Mouse (Mus musculus) CH12.LX (cell line): ENCODE data around the gene Bco1. TPM values are rescaled to one million over a fixed set of nuclear protein-coding genes. Genes with fewer than 3 reads are reported as not detected.

Experiments
- DNase-seq: peaks from one replicate; pipeline ENCODE4 v3.0.0-alpha.2; 2013; ENCODE audit errors: extremely low read depth
- H3K27ac ChIP-seq: 2 replicates; pipeline ENCODE4 v1.5.1; 2012; ENCODE audit warnings: low read depth, mild to moderate bottlenecking, control low read depth, moderate library complexity; ENCODE audit not compliant: insufficient read depth
- H3K27me3 ChIP-seq: replicated peaks from 2 replicates; pipeline ENCODE3; 2012; ENCODE audit warnings: inconsistent platforms
- H3K36me3 ChIP-seq, 2 experiments: replicated peaks in 1 of 2; 2 replicates each; pipeline versions ENCODE3 to v1.6.1; 2012; ENCODE audit warnings: inconsistent platforms in 1 of 2, low read length in 1 of 2, mild to moderate bottlenecking in 1 of 2, mixed read lengths in 1 of 2, moderate library complexity in 1 of 2; ENCODE audit not compliant: control insufficient read depth in 1 of 2, insufficient read depth in 1 of 2
- H3K4me1 ChIP-seq, 2 experiments: 2 replicates each; pipeline ENCODE4 v1.6.1; 2012; ENCODE audit warnings: inconsistent platforms in 1 of 2, moderate library complexity in 1 of 2; ENCODE audit not compliant: insufficient read depth in 2 of 2, control insufficient read depth in 1 of 2
- H3K4me2 ChIP-seq: 2 replicates; pipeline ENCODE4 v1.6.1; 2012; ENCODE audit warnings: low read depth, mild to moderate bottlenecking, control low read depth; ENCODE audit not compliant: poor library complexity, insufficient read depth, severe bottlenecking
- H3K4me3 ChIP-seq, 3 experiments: fragments of 150-350 bp in 1 of 3; sonication (generic) in 1 of 3; replicated peaks in 1 of 3; 2 replicates each; pipeline versions ENCODE3 to v1.5.1; 2011 to 2012; ENCODE audit warnings: low read depth in 2 of 3, low read length in 2 of 3, mild to moderate bottlenecking in 2 of 3, moderate library complexity in 2 of 3, control low read depth in 1 of 3, improper control_type of control experiment in 1 of 3, inconsistent platforms in 1 of 3, mixed read lengths in 1 of 3; ENCODE audit not compliant: poor library complexity in 1 of 3
- H3K79me2 ChIP-seq: replicated peaks from 2 replicates; pipeline ENCODE4 v1.6.1; 2012; ENCODE audit warnings: mild to moderate bottlenecking, moderate library complexity; ENCODE audit not compliant: control insufficient read depth, poor library complexity, insufficient read depth, severe bottlenecking; ENCODE audit errors: extremely low read depth
- H3K9ac ChIP-seq: 2 replicates; pipeline ENCODE4 v1.6.1; 2012; ENCODE audit warnings: low read depth, mild to moderate bottlenecking, control low read depth, moderate library complexity; ENCODE audit not compliant: insufficient read depth
- H3K9me3 ChIP-seq: replicated peaks from 2 replicates; pipeline ENCODE3; 2012; ENCODE audit warnings: low read length, inconsistent platforms, mixed read lengths
- BHLHE40 ChIP-seq: IDR thresholded peaks from 2 replicates; pipeline ENCODE4 v1.6.1; 2011; ENCODE audit warnings: mild to moderate bottlenecking, low read depth, low read length, improper control_type of control experiment
- CHD2 ChIP-seq: IDR thresholded peaks from 2 replicates; pipeline ENCODE4 v1.6.1; 2011; ENCODE audit warnings: low read length, improper control_type of control experiment
- CTCF ChIP-seq, 2 experiments: IDR thresholded peaks in 1 of 2; conservative IDR thresholded peaks in 1 of 2; 2 replicates each; pipeline ENCODE4 v1.5.1; 2011 to 2012; ENCODE audit warnings: low read depth in 2 of 2, low read length in 2 of 2, improper control_type of control experiment in 1 of 2, inconsistent platforms in 1 of 2, mild to moderate bottlenecking in 1 of 2, moderate library complexity in 1 of 2
- E2F4 ChIP-seq: IDR thresholded peaks from 2 replicates; pipeline ENCODE4 v1.6.1; 2011; ENCODE audit warnings: low read depth, low read length, improper control_type of control experiment; ENCODE audit not compliant: insufficient replicate concordance
- EP300 ChIP-seq: IDR thresholded peaks from 2 replicates; pipeline ENCODE4 v1.6.1; 2011; ENCODE audit warnings: low read length, improper control_type of control experiment
- GABPA ChIP-seq: IDR thresholded peaks from 2 replicates; pipeline ENCODE4 v1.6.1; 2012; ENCODE audit warnings: low read depth, low read length, improper control_type of control experiment, inconsistent platforms; ENCODE audit not compliant: insufficient replicate concordance
- HCFC1 ChIP-seq: IDR thresholded peaks from 2 replicates; pipeline ENCODE4 v1.6.1; 2012; ENCODE audit warnings: low read depth, mild to moderate bottlenecking, inconsistent platforms, low read length, improper control_type of control experiment
- IRF4 ChIP-seq: IDR thresholded peaks from 2 replicates; pipeline ENCODE4 v1.6.1; 2014; ENCODE audit warnings: low read depth, mild to moderate bottlenecking, inconsistent platforms, low read length, improper control_type of control experiment
- JUND ChIP-seq: conservative IDR thresholded peaks from 2 replicates; pipeline ENCODE4 v1.6.1; 2011; ENCODE audit warnings: low read depth, low read length, improper control_type of control experiment
- KAT2A ChIP-seq: IDR thresholded peaks from 2 replicates; pipeline ENCODE4 v1.6.1; 2012; ENCODE audit warnings: low read length, improper control_type of control experiment, inconsistent platforms; ENCODE audit not compliant: insufficient replicate concordance
- MAFK ChIP-seq: IDR thresholded peaks from 2 replicates; pipeline ENCODE4 v1.6.1; 2011; ENCODE audit warnings: low read length, improper control_type of control experiment; ENCODE audit not compliant: insufficient replicate concordance
- MXI1 ChIP-seq: IDR thresholded peaks from 2 replicates; pipeline ENCODE4 v1.6.1; 2011; ENCODE audit warnings: mild to moderate bottlenecking, low read depth, low read length, improper control_type of control experiment
- MYC ChIP-seq: IDR thresholded peaks from 2 replicates; pipeline ENCODE4 v1.6.1; 2011; ENCODE audit warnings: low read depth, mild to moderate bottlenecking, improper control_type of control experiment, low read length
- NELFE ChIP-seq: IDR thresholded peaks from 2 replicates; pipeline ENCODE4 v1.6.1; 2011; ENCODE audit warnings: low read depth, low read length, improper control_type of control experiment
- PAX5 ChIP-seq: IDR thresholded peaks from 2 replicates; pipeline ENCODE4 v1.6.1; 2012; ENCODE audit warnings: low read length, inconsistent platforms, mixed read lengths
- POLR2A ChIP-seq: IDR thresholded peaks from 2 replicates; pipeline ENCODE4 v1.6.1; 2011; ENCODE audit warnings: low read depth, mild to moderate bottlenecking, improper control_type of control experiment, low read length
- POLR2AphosphoS2 ChIP-seq: IDR thresholded peaks from 2 replicates; pipeline ENCODE4 v1.6.1; 2011; ENCODE audit warnings: low read depth, low read length, improper control_type of control experiment
- RAD21 ChIP-seq: IDR thresholded peaks from 2 replicates; pipeline ENCODE4 v1.6.1; 2011; ENCODE audit warnings: low read depth, mild to moderate bottlenecking, low read length, improper control_type of control experiment, moderate library complexity
- RCOR1 ChIP-seq: conservative IDR thresholded peaks from 2 replicates; pipeline ENCODE4 v1.6.1; 2012; ENCODE audit warnings: low read depth, mild to moderate bottlenecking, inconsistent platforms, low read length, improper control_type of control experiment
- SIN3A ChIP-seq: IDR thresholded peaks from 2 replicates; pipeline ENCODE4 v1.6.1; 2012; ENCODE audit warnings: low read length, improper control_type of control experiment, inconsistent platforms
- SMC3 ChIP-seq: IDR thresholded peaks from 2 replicates; pipeline ENCODE4 v1.6.1; 2011; ENCODE audit warnings: low read depth, low read length, improper control_type of control experiment
- TBP ChIP-seq: conservative IDR thresholded peaks from 2 replicates; pipeline ENCODE4 v1.6.1; 2011; ENCODE audit warnings: low read depth, low read length, improper control_type of control experiment
- TCF12 ChIP-seq: IDR thresholded peaks from 2 replicates; pipeline ENCODE4 v1.6.1; 2014; ENCODE audit warnings: low read depth, mild to moderate bottlenecking, inconsistent platforms, low read length, improper control_type of control experiment
- USF2 ChIP-seq: conservative IDR thresholded peaks from 2 replicates; pipeline ENCODE4 v1.6.1; 2011; ENCODE audit warnings: low read depth, low read length, improper control_type of control experiment
- ZMIZ1 ChIP-seq: IDR thresholded peaks from 2 replicates; pipeline ENCODE4 v1.6.1; 2012; ENCODE audit warnings: low read depth, mild to moderate bottlenecking, inconsistent platforms, low read length, improper control_type of control experiment
- ZNF384 ChIP-seq: IDR thresholded peaks from 2 replicates; pipeline ENCODE4 v1.6.1; 2012; ENCODE audit warnings: low read depth, low read length, improper control_type of control experiment, inconsistent platforms
- dilution Hi-C: fragments of 300-500 bp; cut with MboI; formaldehyde crosslinking; loops from 2 replicates; pipeline ENCODE4 v1.14.3; 2020; ENCODE audit warnings: low sequenced_read_pairs; ENCODE audit not compliant: extremely low pct_unique_long_range_greater_than_20kb, extremely low pct_ligation_motif_present
- in situ Hi-C: fragments of 300-500 bp; cut with MboI; formaldehyde crosslinking; loops from 3 replicates; pipeline ENCODE4 v1.14.3; 2019; ENCODE audit warnings: low sequenced_read_pairs, low pct_ligation_motif_present, low pct_unique_long_range_greater_than_20kb, mixed read lengths
- polyA plus RNA-seq: library from polyadenylated mRNA; unstranded; fragments of >175 nt; gene quantifications from 2 replicates; pipeline ENCODE4 v1.2.1, GENCODE M21; 2012; ENCODE audit warnings: low read depth; ENCODE audit not compliant: insufficient read length
- total RNA-seq, 2 experiments: library from RNA; depleted of rRNA; stranded (reverse); fragments of 300-350 nt in 1 of 2; fragments of >200 nt in 1 of 2; gene quantifications; 2 replicates each; pipeline ENCODE4 v1.2.3; 2012 to 2014

The Bco1 gene
- total and polyA plus RNA-seq, 3 experiments, result not detected

DNA sequence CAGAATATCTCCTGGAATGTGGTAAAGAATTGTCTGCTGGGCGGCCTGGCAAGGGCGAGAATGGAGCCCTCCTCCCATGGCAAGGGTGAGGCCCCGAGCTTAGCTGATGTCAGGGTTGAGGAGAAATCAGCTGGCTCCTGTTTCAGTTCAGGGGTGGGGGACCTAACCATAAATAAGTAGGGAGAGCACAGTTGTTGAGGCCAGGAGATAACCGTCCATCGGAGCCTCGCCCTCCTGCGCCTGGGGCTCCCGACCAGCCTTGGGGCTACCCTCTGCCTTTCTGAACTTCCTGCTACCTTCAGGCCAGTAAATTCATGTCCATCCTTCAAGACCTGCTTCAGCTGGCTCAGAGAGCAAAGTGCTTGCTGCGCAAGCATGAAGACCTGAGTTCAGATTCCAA is 72.7 kb downstream of the Bco1 start:
- H3K9ac ChIP-seq, result no peak overlapping the region
- no peaks in the 10 kb centered on the region for H3K27me3 ChIP-seq
- H3K4me1 ChIP-seq, result 0 out of 4 replicates have a peak, but pooled peaks cover 0 to 4% of the 10 kb centered on the region in 2 experiments
- in situ Hi-C loops (no loop called here), dilution Hi-C loops (no loop called here)
- H3K36me3 ChIP-seq, result peaks cover 0 to 45% of the 10 kb centered on the region in 2 experiments
- H3K9me3 ChIP-seq, result no peaks in the 10 kb centered on the region
- no peak for TF ChIP-seq JUND
- TF ChIP-seq TBP, result no peak
- TF ChIP-seq NELFE, result no peak
- TF ChIP-seq SMC3, result no peak
- TF ChIP-seq ZMIZ1, result no peak
- no peak for TF ChIP-seq PAX5
- no peak for TF ChIP-seq CTCF (conservative IDR thresholded peaks at IDR 0.05 in 1 of 2, IDR thresholded peaks at IDR 0.05 in 1 of 2; ENCODE audit: low read depth in 2 of 2, low read length in 2 of 2)
- TF ChIP-seq MAFK, result no peak
- TF ChIP-seq RAD21, result no peak
- TF ChIP-seq GABPA, result no peak
- no peak for TF ChIP-seq KAT2A
- no peak for TF ChIP-seq BHLHE40
- TF ChIP-seq POLR2AphosphoS2, result no peak
- no peak for TF ChIP-seq E2F4
- no peak for TF ChIP-seq TCF12
- no peak for TF ChIP-seq POLR2A
- no peak for TF ChIP-seq RCOR1
- no peak for DNase-seq
- H3K4me2 ChIP-seq, result no peak overlapping the region
- no peak overlapping the region for H3K27ac ChIP-seq
- 0 out of 2 replicates have a peak, but pooled peaks cover 4% of the 10 kb centered on the region for H3K79me2 ChIP-seq
- H3K4me3 ChIP-seq, result no peak overlapping the region

DNA sequence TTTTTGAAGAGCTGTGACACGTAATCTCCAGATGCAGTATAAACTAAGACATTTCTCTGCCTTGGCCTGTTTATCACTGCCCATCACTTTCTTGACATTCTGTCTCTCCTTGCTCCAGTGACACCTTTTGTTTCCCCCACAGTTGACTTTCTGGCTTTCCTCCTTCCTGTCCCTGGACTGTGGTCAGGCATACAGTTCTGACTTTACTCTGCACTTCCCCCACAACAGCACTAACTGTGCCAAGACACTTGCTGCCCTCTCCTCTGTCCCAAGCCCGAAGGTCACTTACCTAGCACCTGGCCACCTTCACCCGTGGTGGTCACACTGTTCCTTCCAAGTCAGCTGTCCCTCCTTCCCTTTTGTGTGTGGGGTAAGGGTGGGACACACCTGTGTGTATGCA is 76.2 kb downstream of the Bco1 start:
- 0 out of 4 replicates have a peak, but pooled peaks cover 0 to 4% of the 10 kb centered on the region in 2 experiments for H3K4me1 ChIP-seq
- H3K36me3 ChIP-seq, result peaks cover 0 to 66% of the 10 kb centered on the region in 2 experiments
- dilution Hi-C loops, result no loop called here

More for the DNA sequence above, 76.2 kb downstream of the Bco1 start:
- in situ Hi-C loops, result no loop called here
- no peaks in the 10 kb centered on the region for H3K79me2 ChIP-seq
- TF ChIP-seq BHLHE40 (no peak), SIN3A (no peak), CHD2 (no peak), TBP (no peak), MXI1 (no peak), EP300 (no peak), HCFC1 (no peak), MYC (no peak), NELFE (no peak), TCF12 (no peak), USF2 (no peak), ZNF384 (no peak), IRF4 (no peak), RCOR1 (no peak), JUND (no peak), MAFK (no peak)
- TF ChIP-seq, all 38 proteins: peak for 0
- DNase-seq, result no peak
- Histone ChIP-seq H3K27me3 (no peaks in the 10 kb centered on the region), H3K4me3 (no peak overlapping the region), H3K4me2 (no peak overlapping the region), H3K27ac (no peak overlapping the region), H3K9ac (no peak overlapping the region), H3K9me3 (no peaks in the 10 kb centered on the region)
